Mouse (Mus musculus): Measurements from ENCODE around the gene B4galt5.

GRCm38 (mm10) chr2:167354046-167354445 lies 5.1 kb upstream of the B4galt5 start:
- TF ChIP-seq CTCF (conservative IDR thresholded peaks at IDR 0.05; ENCODE audit: low read length) (no peak), POU5F1 (IDR thresholded peaks at IDR 0.05; ENCODE audit: borderline replicate concordance, low read length) (no peak)

Measured in E14TG2a.4 (cell line).